Mouse (Mus musculus) myocyte (in vitro differentiated cells): ENCODE measurements around the gene Lsm2. TPM values are rescaled to one million over a fixed set of nuclear protein-coding genes. Genes with fewer than 3 reads are reported as not detected.

ENCODE experiments used
- H3K27me3 ChIP-seq: one replicate; pipeline ENCODE4 v1.6.1; 2011; ENCODE audit not compliant: control insufficient read depth, insufficient read depth, insufficient read length
- H3K36me3 ChIP-seq: one replicate; pipeline ENCODE4 v1.6.1; 2011; ENCODE audit not compliant: control insufficient read depth, insufficient read depth
- H3K4me2 ChIP-seq: one replicate; pipeline ENCODE4 v1.6.1; 2011; ENCODE audit warnings: low read depth, control low read depth
- H3K4me3 ChIP-seq: one replicate; pipeline ENCODE4 v1.5.1; 2011; ENCODE audit warnings: mild to moderate bottlenecking, control low read depth, moderate library complexity
- H3K79me2 ChIP-seq: one replicate; pipeline ENCODE4 v1.6.1; 2011; ENCODE audit not compliant: control insufficient read depth, insufficient read depth
- H3ac ChIP-seq: one replicate; pipeline ENCODE4 v1.6.1; 2011; ENCODE audit not compliant: control insufficient read depth, insufficient read length
- CEBPB ChIP-seq: IDR thresholded peaks from 2 replicates; pipeline ENCODE4 v1.6.1; 2011; ENCODE audit warnings: mild to moderate bottlenecking, moderate library complexity; ENCODE audit not compliant: poor library complexity, insufficient read depth, severe bottlenecking
- E2F4 ChIP-seq: IDR thresholded peaks from one replicate; pipeline ENCODE4 v1.6.1; 2011; ENCODE audit warnings: mild to moderate bottlenecking, control low read depth, moderate library complexity; ENCODE audit not compliant: insufficient read depth
- MAX ChIP-seq: IDR thresholded peaks from one replicate; pipeline ENCODE4 v1.6.1; 2011; ENCODE audit warnings: low read depth, mild to moderate bottlenecking, control low read depth
- MYOD1 ChIP-seq, 3 experiments: IDR thresholded peaks; one replicate each; pipeline ENCODE4 v1.6.1; 2011; ENCODE audit warnings: control low read depth in 2 of 3, low read depth in 2 of 3, mild to moderate bottlenecking in 2 of 3, moderate library complexity in 1 of 3; ENCODE audit not compliant: insufficient read length in 2 of 3, control insufficient read depth in 1 of 3
- MYOG ChIP-seq, 3 experiments: IDR thresholded peaks; one replicate each; pipeline ENCODE4 v1.6.1; 2011; ENCODE audit warnings: control low read depth in 2 of 3, low read depth in 2 of 3, mild to moderate bottlenecking in 2 of 3; ENCODE audit not compliant: insufficient read length in 2 of 3, control insufficient read depth in 1 of 3, insufficient read depth in 1 of 3
- POLR2A ChIP-seq: IDR thresholded peaks from one replicate; pipeline ENCODE4 v1.6.1; 2011; ENCODE audit warnings: low read depth, mild to moderate bottlenecking, control low read depth, moderate library complexity; ENCODE audit not compliant: insufficient read length
- POLR2AphosphoS2 ChIP-seq: IDR thresholded peaks from one replicate; pipeline ENCODE4 v1.6.1; 2011; ENCODE audit warnings: low read depth, control low read depth; ENCODE audit not compliant: insufficient read length
- REST ChIP-seq: IDR thresholded peaks from one replicate; pipeline ENCODE4 v1.6.1; 2011; ENCODE audit warnings: mild to moderate bottlenecking, control low read depth, moderate library complexity; ENCODE audit not compliant: insufficient read depth, insufficient read length
- SRF ChIP-seq: IDR thresholded peaks from one replicate; pipeline ENCODE4 v1.6.1; 2011; ENCODE audit warnings: low read depth; ENCODE audit not compliant: control insufficient read depth, insufficient read length
- TCF12 ChIP-seq: IDR thresholded peaks from one replicate; pipeline ENCODE4 v1.6.1; 2011; ENCODE audit warnings: mild to moderate bottlenecking, control low read depth; ENCODE audit not compliant: poor library complexity, insufficient read depth, severe bottlenecking
- TCF3 ChIP-seq: IDR thresholded peaks from one replicate; pipeline ENCODE4 v1.6.1; 2011; ENCODE audit warnings: low read depth, control low read depth; ENCODE audit not compliant: insufficient read length
- USF1 ChIP-seq: IDR thresholded peaks from one replicate; pipeline ENCODE4 v1.6.1; 2011; ENCODE audit warnings: low read depth, mild to moderate bottlenecking, control low read depth, moderate library complexity
- polyA plus RNA-seq: library from polyadenylated mRNA; unstranded; fragments of >200 nt; fragmentation: generic; extraction: Trizol; gene quantifications from one replicate; pipeline ENCODE4 v1.2.1, GENCODE M21; 2012; ENCODE audit warnings: missing spikeins

Gene Lsm2
- polyA plus RNA-seq = 52.3 TPM

DNA sequence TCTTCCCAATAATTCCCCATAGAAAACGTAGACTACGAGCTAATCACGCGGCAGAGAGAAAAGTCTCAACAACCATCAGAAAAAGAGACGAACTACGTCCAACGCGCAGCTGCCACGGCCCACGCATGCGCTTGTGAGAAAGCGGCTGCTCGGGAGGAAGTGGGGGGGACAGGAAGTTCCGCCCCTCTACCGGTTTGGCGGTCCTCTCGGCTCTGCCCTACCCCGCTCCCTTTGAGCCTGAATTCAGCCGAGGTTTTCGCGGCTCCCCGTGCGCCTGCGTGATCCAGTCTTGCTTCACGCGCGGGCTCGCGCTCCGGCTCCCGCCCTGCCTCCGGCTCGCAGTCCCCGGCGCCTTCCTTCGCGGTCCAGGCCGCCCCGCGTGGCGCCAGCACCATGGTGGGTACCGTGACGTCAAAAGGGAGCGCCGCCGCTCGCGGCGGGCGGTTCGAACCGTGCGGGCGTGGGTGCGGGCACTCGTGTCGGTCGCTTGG, at the start of gene Lsm2:
Lsm2 (plus strand) TSS at position 173 of the 491 bp plus-strand sequence.
- Histone ChIP-seq H3K36me3 (peaks cover 18% of the 10 kb centered on the region), H3ac (peak within 1 kb of the TSS; percentile 73)
- TF ChIP-seq MYOD1 (IDR thresholded peaks at IDR 0.05; ENCODE audit: control insufficient read depth in 1 of 3, insufficient read length in 2 of 3, low read depth in 2 of 3) = peak in 2 of 3 experiments; percentile 74 to 75
- peak; percentile 93 for TF ChIP-seq POLR2AphosphoS2
- TF ChIP-seq USF1 = no peak
- peak; percentile 97 for TF ChIP-seq E2F4
- no peak for TF ChIP-seq TCF12
- no peak for TF ChIP-seq TCF3
- no peak for TF ChIP-seq MAX
- no peak for TF ChIP-seq REST
- TF ChIP-seq SRF = peak; percentile 53
- TF ChIP-seq POLR2A = peak; percentile 79
- no peak for TF ChIP-seq CEBPB
- TF ChIP-seq MYOG (IDR thresholded peaks at IDR 0.05; ENCODE audit: control insufficient read depth in 1 of 3, insufficient read depth in 1 of 3, insufficient read length in 2 of 3, low read depth in 2 of 3) = peak in 2 of 3 experiments; percentile 71

DNA sequence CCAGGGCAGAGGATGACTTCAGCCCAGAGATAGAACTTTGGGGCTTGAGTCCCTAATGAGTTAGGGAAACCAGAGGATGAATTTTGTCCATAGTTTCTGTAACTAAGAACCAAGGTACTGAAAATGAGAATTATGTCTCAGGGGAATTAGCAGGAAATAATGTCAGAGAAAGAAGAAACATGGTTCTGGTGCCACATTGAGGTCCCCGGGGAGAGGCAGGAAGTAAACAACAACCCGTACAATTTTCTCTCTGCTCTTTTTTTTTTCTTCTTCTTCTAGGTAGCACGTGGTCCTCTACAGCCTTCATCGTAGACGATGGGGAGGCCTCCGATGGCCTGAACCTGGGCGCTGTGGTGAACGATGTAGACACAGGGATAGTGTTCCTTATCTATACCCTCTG, 49.4 kb upstream of the Lsm2 start:
- Histone ChIP-seq H3K79me2 (no peaks in the 10 kb centered on the region), H3K36me3 (peaks cover 4% of the 10 kb centered on the region), H3K4me3 (peak overlapping the region; percentile 59), H3ac (peak overlapping the region; percentile 44), H3K27me3 (no peaks in the 10 kb centered on the region), H3K4me2 (peak overlapping the region; percentile 99)
- TF ChIP-seq CEBPB (no peak), TCF3 (no peak)

More for the DNA sequence above, at the start of gene Lsm2:
- Histone ChIP-seq H3K4me3 (peak within 1 kb of the TSS; percentile 71), H3K4me2 (peak within 1 kb of the TSS; percentile 97), H3K79me2 (peaks cover 43% of the 10 kb centered on the region), H3K27me3 (no peaks in the 10 kb centered on the region)

DNA sequence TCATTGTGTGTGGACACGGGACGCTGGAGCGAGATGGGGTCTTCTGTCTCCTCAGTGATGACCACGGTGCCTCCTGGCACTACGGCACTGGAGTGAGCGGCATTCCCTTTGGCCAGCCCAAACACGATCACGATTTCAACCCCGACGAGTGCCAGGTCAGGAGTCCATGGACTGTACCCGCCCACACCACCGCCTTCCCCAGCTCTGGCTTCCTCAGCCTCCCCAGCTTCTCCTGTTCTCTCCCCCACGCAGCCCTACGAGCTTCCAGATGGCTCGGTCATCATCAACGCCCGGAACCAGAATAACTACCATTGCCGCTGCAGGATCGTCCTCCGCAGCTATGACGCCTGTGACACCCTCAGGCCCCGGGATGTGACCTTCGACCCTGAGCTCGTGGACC, 47.6 kb upstream of the Lsm2 start:
- no peaks in the 10 kb centered on the region for H3K27me3 ChIP-seq
- TF ChIP-seq TCF12 (no peak), USF1 (no peak), SRF (no peak), MAX (no peak), CEBPB (no peak), POLR2A (no peak), REST (no peak), POLR2AphosphoS2 (no peak), MYOG (IDR thresholded peaks at IDR 0.05; ENCODE audit: control insufficient read depth in 1 of 3, insufficient read depth in 1 of 3, insufficient read length in 2 of 3, low read depth in 2 of 3) (no peak), TCF3 (no peak)
- no peak overlapping the region for H3ac ChIP-seq
- no peaks in the 10 kb centered on the region for H3K79me2 ChIP-seq
- H3K4me3 ChIP-seq = no peak overlapping the region
- H3K4me2 ChIP-seq = no peak overlapping the region
- H3K36me3 ChIP-seq = peaks cover 4% of the 10 kb centered on the region

DNA sequence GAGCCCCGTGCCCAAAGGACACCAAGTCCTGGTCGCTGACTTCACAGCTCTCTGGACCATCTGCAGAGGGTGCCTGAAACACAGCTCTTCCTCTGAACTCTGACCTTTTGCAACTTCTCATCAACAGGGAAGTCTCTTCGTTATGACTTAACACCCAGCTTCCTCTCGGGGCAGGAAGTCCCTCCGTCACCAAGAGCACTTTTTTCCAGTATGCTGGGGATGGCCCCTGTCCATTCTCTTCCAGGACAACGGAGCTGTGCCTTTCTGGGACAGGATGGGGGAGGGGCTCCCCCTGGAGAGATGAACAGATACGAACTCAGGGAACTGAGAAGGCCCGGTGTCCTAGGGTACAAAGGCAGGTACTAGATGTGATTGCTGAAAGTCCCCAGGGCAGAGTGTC, 46.8 kb upstream of the Lsm2 start:
- Histone ChIP-seq H3ac (no peak overlapping the region), H3K4me2 (no peak overlapping the region), H3K27me3 (no peaks in the 10 kb centered on the region), H3K36me3 (peaks cover 4% of the 10 kb centered on the region), H3K79me2 (no peaks in the 10 kb centered on the region), H3K4me3 (no peak overlapping the region)
- no peak for TF ChIP-seq POLR2AphosphoS2
- no peak for TF ChIP-seq CEBPB
- no peak for TF ChIP-seq MYOD1 (IDR thresholded peaks at IDR 0.05; ENCODE audit: control insufficient read depth in 1 of 3, insufficient read length in 2 of 3, low read depth in 2 of 3)
- no peak for TF ChIP-seq SRF
- no peak for TF ChIP-seq MYOG (IDR thresholded peaks at IDR 0.05; ENCODE audit: control insufficient read depth in 1 of 3, insufficient read depth in 1 of 3, insufficient read length in 2 of 3, low read depth in 2 of 3)
- TF ChIP-seq TCF3 = no peak
- no peak for TF ChIP-seq E2F4
- no peak for TF ChIP-seq USF1
- no peak for TF ChIP-seq TCF12

DNA sequence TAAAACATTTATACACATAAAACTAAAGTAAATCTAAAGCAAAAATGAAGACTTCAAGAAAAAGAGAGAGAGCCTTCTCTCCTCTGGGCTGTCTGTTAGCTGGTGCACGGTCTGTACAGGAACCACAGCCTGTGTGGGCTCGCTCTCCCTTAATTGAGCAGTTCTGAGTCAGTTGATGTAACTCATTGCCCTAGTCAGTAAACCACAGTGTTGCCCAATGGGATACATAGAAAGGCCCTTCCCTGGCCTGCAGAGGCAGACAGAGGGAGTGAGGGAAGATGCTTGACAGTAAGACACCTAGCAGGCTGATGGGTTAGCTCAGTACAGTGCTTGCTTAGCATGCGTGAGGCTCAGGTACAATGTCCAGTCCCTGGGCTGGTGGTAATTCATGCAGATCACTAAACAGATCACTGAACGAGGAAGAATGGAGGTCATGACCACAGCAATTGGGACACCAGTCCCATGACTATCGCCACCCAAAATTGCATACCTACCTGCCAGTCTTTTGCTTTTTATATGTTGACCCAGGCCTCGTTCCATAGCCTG, 43.6 kb upstream of the Lsm2 start:
- TF ChIP-seq MAX (no peak), MYOG (IDR thresholded peaks at IDR 0.05; ENCODE audit: control insufficient read depth in 1 of 3, insufficient read depth in 1 of 3, insufficient read length in 2 of 3, low read depth in 2 of 3) (no peak), REST (no peak), CEBPB (no peak), TCF12 (no peak), E2F4 (no peak), POLR2A (no peak), SRF (no peak), USF1 (no peak), MYOD1 (IDR thresholded peaks at IDR 0.05; ENCODE audit: control insufficient read depth in 1 of 3, insufficient read length in 2 of 3, low read depth in 2 of 3) (no peak), POLR2AphosphoS2 (no peak), TCF3 (no peak)
- Histone ChIP-seq H3K79me2 (no peaks in the 10 kb centered on the region), H3K36me3 (peaks cover 4% of the 10 kb centered on the region), H3ac (no peak overlapping the region), H3K4me3 (no peak overlapping the region), H3K27me3 (no peaks in the 10 kb centered on the region), H3K4me2 (no peak overlapping the region)
